Mouse (Mus musculus): ENCODE results near the gene Ssh2. TPM values are rescaled to one million over a fixed set of nuclear protein-coding genes. Genes with fewer than 3 reads are reported as not detected.

Gene Ssh2
- polyA plus RNA-seq, 1 experiment: 15.9 TPM

- Histone ChIP-seq H3K4me1 (ENCODE audit: control insufficient read depth, insufficient read depth, insufficient read length, low read length) (peaks cover 33% of the 10 kb centered on the region), H3K27ac (replicated peaks; ENCODE audit: low read depth, low read length) (peak overlapping the region; percentile 96), H3K4me3 (ENCODE audit: insufficient read depth, low read depth, low read length) (no peak overlapping the region)
Observed at GRCm38 (mm10) chr11:77498261-77499139, 282.4 kb downstream of the Ssh2 start.

GRCm38 (mm10) chr11:77499354-77499753, 283.3 kb downstream of the Ssh2 start:
- no peak overlapping the region for H3K27ac ChIP-seq (replicated peaks; ENCODE audit: low read depth, low read length)
- H3K4me3 ChIP-seq (ENCODE audit: insufficient read depth, low read depth, low read length): no peak overlapping the region
- peaks cover 33% of the 10 kb centered on the region for H3K4me1 ChIP-seq (ENCODE audit: control insufficient read depth, insufficient read depth, insufficient read length, low read length)

DNA sequence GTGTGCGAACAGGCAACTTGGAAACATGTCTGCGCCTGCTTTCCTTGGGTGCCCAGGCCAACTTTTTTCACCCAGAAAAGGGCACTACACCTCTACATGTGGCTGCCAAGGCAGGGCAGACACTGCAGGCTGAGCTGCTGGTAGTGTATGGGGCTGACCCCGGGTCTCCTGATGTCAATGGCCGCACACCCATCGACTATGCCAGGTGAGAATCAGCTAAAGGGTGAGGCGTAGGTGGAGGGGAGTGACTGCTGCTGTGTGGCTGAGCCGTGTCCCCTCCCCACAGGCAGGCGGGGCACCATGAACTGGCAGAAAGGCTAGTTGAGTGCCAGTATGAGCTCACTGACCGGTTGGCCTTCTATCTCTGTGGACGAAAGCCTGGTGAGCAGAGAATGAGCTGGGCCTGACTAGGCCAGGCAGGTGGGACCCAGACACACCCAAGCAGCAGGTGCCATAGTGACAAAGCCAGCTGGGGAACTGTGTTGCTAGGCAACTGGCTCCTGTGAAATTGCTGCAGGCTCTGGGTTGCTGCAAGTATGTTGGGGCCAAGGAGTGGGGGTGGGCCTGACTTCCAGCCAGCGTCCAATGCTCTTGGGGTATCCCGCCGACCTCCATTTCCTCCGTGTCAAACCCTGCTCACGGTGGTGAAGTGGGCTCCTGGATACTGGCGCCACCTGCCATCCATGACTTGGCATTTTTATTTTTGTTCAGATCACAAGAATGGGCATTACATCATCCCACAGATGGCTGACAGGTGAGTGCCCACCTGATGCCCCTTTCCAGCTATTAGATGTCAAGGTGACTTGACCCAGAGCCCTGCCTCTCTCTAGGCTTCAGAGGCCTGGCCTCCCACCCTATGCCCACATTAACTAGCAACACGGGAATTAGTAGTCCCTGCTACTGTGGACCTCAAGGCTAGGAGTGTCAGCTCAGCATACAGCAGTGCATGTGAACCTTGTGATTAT, 284.6 kb downstream of the Ssh2 start:
- Histone ChIP-seq H3K27ac (replicated peaks; ENCODE audit: low read depth, low read length) (no peak overlapping the region), H3K4me3 (ENCODE audit: insufficient read depth, low read depth, low read length) (no peak overlapping the region), H3K4me1 (ENCODE audit: control insufficient read depth, insufficient read depth, insufficient read length, low read length) (peaks cover 29% of the 10 kb centered on the region)

DNA sequence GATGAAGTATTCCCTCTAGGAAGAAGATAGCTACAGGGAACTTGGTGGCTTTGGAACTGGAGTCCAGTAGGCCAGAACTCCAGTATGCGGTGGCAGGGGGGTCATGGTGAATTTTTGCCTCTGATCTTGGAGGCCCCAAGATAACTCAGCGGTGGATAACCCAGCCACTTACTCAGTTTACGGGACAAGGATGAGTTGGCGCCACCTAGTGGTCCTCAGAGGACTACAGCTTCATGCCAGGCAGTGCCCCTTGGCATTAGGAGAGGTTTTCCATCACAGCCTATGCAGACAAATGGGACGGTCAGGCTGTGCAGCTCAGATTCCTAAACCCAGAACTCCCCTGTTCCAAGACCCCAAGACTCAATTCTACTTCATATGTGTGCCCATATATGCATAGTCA, 285.3 kb downstream of the Ssh2 start:
- Histone ChIP-seq H3K27ac (replicated peaks; ENCODE audit: low read depth, low read length) (no peak overlapping the region), H3K4me1 (ENCODE audit: control insufficient read depth, insufficient read depth, insufficient read length, low read length) (peaks cover 22% of the 10 kb centered on the region), H3K4me3 (ENCODE audit: insufficient read depth, low read depth, low read length) (no peak overlapping the region)

- Histone ChIP-seq H3K27ac (replicated peaks; ENCODE audit: low read depth, low read length) (no peak overlapping the region), H3K4me1 (ENCODE audit: control insufficient read depth, insufficient read depth, insufficient read length, low read length) (peaks cover 19% of the 10 kb centered on the region), H3K4me3 (ENCODE audit: insufficient read depth, low read depth, low read length) (no peak overlapping the region)
Observed at GRCm38 (mm10) chr11:77501971-77502370, 285.9 kb downstream of the Ssh2 start.

GRCm38 (mm10) chr11:77502481-77502880, 286.4 kb downstream of the Ssh2 start:
- Histone ChIP-seq H3K4me1 (ENCODE audit: control insufficient read depth, insufficient read depth, insufficient read length, low read length) (peaks cover 17% of the 10 kb centered on the region), H3K27ac (replicated peaks; ENCODE audit: low read depth, low read length) (no peak overlapping the region), H3K4me3 (ENCODE audit: insufficient read depth, low read depth, low read length) (no peak overlapping the region)

- no peak overlapping the region for H3K4me3 ChIP-seq (ENCODE audit: insufficient read depth, low read depth, low read length)
- H3K4me1 ChIP-seq (ENCODE audit: control insufficient read depth, insufficient read depth, insufficient read length, low read length): peaks cover 8% of the 10 kb centered on the region
- H3K27ac ChIP-seq (replicated peaks; ENCODE audit: low read depth, low read length): no peak overlapping the region
Observed at GRCm38 (mm10) chr11:77503511-77503910, 287.4 kb downstream of the Ssh2 start.

GRCm38 (mm10) chr11:77504377-77504776, 288.3 kb downstream of the Ssh2 start:
- no peak overlapping the region for H3K4me3 ChIP-seq (ENCODE audit: insufficient read depth, low read depth, low read length)
- peaks cover 4% of the 10 kb centered on the region for H3K4me1 ChIP-seq (ENCODE audit: control insufficient read depth, insufficient read depth, insufficient read length, low read length)
- H3K27ac ChIP-seq (replicated peaks; ENCODE audit: low read depth, low read length): no peak overlapping the region

GRCm38 (mm10) chr11:77505291-77505980, 289.3 kb downstream of the Ssh2 start:
- H3K4me1 ChIP-seq (ENCODE audit: control insufficient read depth, insufficient read depth, insufficient read length, low read length): peaks cover 4% of the 10 kb centered on the region
- H3K27ac ChIP-seq (replicated peaks; ENCODE audit: low read depth, low read length): no peak overlapping the region
- no peak overlapping the region for H3K4me3 ChIP-seq (ENCODE audit: insufficient read depth, low read depth, low read length)

DNA sequence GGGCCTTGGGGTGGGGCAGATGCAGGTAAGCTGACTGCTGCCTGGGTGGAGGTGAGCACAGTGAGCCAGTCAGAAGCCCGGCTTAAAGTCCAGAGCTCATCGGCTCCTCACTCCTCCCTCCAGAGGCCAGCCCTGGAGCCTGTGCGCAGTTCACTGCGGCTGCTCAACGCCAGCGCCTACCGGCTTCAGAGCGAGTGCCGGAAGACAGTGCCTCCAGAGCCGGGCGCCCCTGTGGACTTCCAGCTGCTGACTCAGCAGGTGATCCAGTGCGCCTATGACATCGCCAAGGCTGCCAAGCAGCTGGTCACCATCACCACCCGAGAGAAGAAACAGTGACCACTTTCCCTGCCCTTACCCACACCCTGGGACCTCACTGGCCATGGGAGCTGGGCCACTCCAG, 290.2 kb downstream of the Ssh2 start:
- Histone ChIP-seq H3K4me1 (ENCODE audit: control insufficient read depth, insufficient read depth, insufficient read length, low read length) (peaks cover 4% of the 10 kb centered on the region), H3K27ac (replicated peaks; ENCODE audit: low read depth, low read length) (no peak overlapping the region), H3K4me3 (ENCODE audit: insufficient read depth, low read depth, low read length) (no peak overlapping the region)

DNA sequence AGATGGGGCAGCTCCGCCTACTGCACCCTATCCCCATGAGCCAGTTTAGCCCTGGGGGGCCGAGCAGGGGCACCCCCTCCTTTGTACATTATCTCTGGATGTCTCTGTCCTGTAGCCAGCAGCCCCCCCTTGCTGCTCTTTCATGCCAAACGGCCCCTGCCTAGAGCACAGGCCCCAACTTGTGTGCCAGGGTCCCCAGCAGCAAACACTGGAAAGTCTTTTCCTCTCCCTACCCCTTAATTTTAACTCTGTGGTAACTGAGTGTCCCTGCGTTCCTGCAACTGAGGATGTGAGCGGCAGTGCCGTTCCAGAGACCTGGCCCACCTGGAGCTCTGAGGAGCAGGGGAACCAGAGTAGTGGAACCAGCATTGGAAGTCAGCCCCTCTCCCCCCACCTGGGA, 290.9 kb downstream of the Ssh2 start:
- no peak overlapping the region for H3K4me3 ChIP-seq (ENCODE audit: insufficient read depth, low read depth, low read length)
- H3K27ac ChIP-seq (replicated peaks; ENCODE audit: low read depth, low read length): no peak overlapping the region
- H3K4me1 ChIP-seq (ENCODE audit: control insufficient read depth, insufficient read depth, insufficient read length, low read length): peaks cover 4% of the 10 kb centered on the region

DNA sequence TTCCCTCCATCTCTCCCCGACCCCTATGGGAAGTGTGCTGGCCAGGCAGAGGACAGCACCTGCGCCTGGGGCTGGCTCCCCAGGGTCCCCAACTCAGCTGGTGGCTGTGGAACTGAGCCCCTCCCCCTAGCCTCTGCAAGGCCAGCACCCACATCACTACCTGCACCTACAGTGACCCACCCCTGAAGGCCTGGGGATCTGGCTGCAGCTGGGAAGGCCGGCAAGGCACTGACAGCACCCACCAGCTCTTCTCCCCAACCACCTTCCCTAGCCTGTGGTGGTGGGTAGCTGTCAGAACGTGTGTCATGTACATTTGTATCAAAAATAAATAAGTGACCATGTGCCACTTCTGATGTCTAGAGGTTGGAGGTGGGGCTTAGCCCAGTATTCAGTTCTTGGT, 291.3 kb downstream of the Ssh2 start:
- Histone ChIP-seq H3K27ac (replicated peaks; ENCODE audit: low read depth, low read length) (no peak overlapping the region), H3K4me1 (ENCODE audit: control insufficient read depth, insufficient read depth, insufficient read length, low read length) (peaks cover 7% of the 10 kb centered on the region), H3K4me3 (ENCODE audit: insufficient read depth, low read depth, low read length) (no peak overlapping the region)

GRCm38 (mm10) chr11:77508068-77509021, 292.3 kb downstream of the Ssh2 start:
- no peak overlapping the region for H3K27ac ChIP-seq (replicated peaks; ENCODE audit: low read depth, low read length)
- H3K4me3 ChIP-seq (ENCODE audit: insufficient read depth, low read depth, low read length): peak overlapping the region; percentile 58
- H3K4me1 ChIP-seq (ENCODE audit: control insufficient read depth, insufficient read depth, insufficient read length, low read length): peaks cover 6% of the 10 kb centered on the region; the same call in 1 of the 2 replicates
